Mouse (Mus musculus) bone marrow macrophage, adult 2 months (primary cell): ENCODE data around the gene Htra2. TPM values are rescaled to one million over a fixed set of nuclear protein-coding genes. Genes with fewer than 3 reads are reported as not detected.

Experiments used
- H3K27ac ChIP-seq: 2 replicates; pipeline ENCODE4 v1.5.1; 2012; ENCODE audit warnings: low read depth, low read length; ENCODE audit not compliant: insufficient read depth
- H3K4me1 ChIP-seq: 2 replicates; pipeline ENCODE4 v1.6.1; 2012; ENCODE audit warnings: low read length; ENCODE audit not compliant: control insufficient read depth, insufficient read depth
- H3K4me3 ChIP-seq: 2 replicates; pipeline ENCODE4 v1.5.1; 2012; ENCODE audit warnings: mild to moderate bottlenecking, low read length, moderate library complexity; ENCODE audit not compliant: insufficient read depth
- CTCF ChIP-seq: IDR thresholded peaks from 2 replicates; pipeline ENCODE4 v1.5.1; 2012; ENCODE audit warnings: low read depth, mild to moderate bottlenecking, low read length, moderate library complexity
- POLR2A ChIP-seq: IDR thresholded peaks from 2 replicates; pipeline ENCODE4 v1.6.1; 2012; ENCODE audit warnings: mild to moderate bottlenecking, low read depth, low read length, borderline replicate concordance
- polyA plus RNA-seq: library from polyadenylated mRNA; stranded (reverse); fragments of >200 nt; gene quantifications from 2 replicates; pipeline ENCODE4 v1.2.4, GENCODE M21; 2012; ENCODE audit not compliant: missing spikeins, insufficient read depth, insufficient read length

Htra2 gene
- polyA plus RNA-seq, 1 experiment = 90.8 TPM

DNA sequence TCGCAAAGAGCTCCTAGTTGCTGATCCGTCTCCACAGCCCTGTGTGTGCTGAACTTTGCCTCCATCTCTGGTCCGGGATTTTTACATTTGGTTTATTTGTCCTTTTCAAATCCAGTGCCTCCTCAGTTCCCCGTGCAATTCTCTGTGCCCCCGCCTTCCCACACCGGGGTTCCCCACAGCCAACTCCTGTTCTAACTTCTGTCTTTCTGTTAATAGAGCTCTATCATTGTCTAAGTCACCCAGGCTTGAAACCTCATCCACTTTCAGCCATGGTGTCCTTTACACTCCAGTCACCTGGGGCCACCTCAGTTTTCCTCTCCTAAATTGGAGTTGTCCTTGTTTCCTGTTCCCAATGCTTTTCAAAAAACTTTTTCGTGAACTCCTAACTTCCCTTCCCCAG, 43.8 kb downstream of the Htra2 start:
- Histone ChIP-seq H3K4me3 (no peak overlapping the region), H3K27ac (no peak overlapping the region), H3K4me1 (peaks cover 65% of the 10 kb centered on the region)
- TF ChIP-seq POLR2A (no peak), CTCF (no peak)

DNA sequence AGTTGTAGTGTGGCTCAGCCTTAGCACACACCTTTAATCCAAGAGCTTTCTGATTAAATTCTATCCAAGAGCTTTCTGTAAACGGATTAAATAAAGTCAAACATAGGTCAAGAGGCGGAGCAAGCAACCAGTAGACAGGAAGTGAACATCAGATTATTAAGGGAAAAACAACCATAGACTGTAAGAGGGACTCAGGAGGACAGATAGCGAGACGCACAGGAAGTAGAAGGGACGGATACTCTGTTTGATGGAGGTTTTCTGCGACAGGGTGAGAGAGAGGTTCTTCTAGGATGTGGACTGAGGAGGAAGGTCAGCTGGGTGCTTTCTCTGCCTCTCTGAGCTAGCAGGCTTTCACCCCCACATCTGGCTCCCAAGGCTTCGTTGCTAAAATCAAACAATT, 45.1 kb downstream of the Htra2 start:
- TF ChIP-seq CTCF = no peak
- no peak for TF ChIP-seq POLR2A
- Histone ChIP-seq H3K4me1 (peaks cover 77% of the 10 kb centered on the region), H3K4me3 (peak overlapping the region; percentile 11; the same call in 1 of the 2 replicates), H3K27ac (peak overlapping the region; percentile 25)

DNA sequence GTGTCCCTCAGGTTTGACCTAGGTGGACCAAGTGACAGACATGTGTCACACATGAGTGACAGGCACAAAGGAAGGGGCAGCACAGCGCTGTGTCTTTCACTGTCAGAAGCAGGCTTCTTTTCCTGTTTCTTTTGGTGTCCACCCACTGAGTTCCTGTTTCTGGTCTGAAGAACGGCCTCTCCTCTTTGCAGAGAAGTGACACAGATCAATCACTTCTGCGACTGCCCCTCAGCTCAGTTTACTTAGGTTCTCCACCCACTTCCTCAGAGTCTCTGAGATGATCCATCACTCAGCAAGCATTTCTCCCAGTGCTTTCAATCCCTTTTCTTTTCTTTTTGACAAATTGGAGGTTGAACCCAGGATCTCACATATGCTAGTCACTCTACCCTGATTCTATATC, 46.4 kb downstream of the Htra2 start:
- H3K27ac ChIP-seq = peak overlapping the region; percentile 80
- peaks cover 68% of the 10 kb centered on the region for H3K4me1 ChIP-seq
- H3K4me3 ChIP-seq = peak overlapping the region; percentile 24

DNA sequence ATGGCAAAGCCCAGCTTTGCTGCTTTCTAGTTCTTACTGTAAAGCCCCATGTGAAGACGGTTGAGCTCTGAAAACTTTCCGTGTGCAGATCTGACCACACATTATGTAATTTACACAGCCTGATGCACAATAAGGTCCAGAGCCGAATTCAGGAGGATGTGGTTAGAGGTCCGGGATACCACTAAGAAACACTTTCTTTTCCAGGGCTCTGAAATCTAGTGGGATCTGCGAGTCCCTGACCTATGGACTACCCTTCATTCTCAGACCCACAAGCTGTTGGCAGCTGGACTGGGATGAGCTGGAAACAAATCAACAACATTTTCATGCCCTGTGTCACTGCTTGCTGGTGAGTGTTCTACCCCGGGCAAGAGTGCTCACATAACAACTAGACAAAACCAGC, 49.0 kb downstream of the Htra2 start:
- no peak for TF ChIP-seq CTCF
- no peak for TF ChIP-seq POLR2A
- 0 out of 2 replicates have a peak overlapping the region, but pooled peaks have one; percentile 1 for H3K4me3 ChIP-seq
- peak overlapping the region; percentile 96 for H3K27ac ChIP-seq
- H3K4me1 ChIP-seq = peaks cover 61% of the 10 kb centered on the region

More for the DNA sequence above, 46.4 kb downstream of the Htra2 start:
- TF ChIP-seq POLR2A (no peak), CTCF (no peak)

DNA sequence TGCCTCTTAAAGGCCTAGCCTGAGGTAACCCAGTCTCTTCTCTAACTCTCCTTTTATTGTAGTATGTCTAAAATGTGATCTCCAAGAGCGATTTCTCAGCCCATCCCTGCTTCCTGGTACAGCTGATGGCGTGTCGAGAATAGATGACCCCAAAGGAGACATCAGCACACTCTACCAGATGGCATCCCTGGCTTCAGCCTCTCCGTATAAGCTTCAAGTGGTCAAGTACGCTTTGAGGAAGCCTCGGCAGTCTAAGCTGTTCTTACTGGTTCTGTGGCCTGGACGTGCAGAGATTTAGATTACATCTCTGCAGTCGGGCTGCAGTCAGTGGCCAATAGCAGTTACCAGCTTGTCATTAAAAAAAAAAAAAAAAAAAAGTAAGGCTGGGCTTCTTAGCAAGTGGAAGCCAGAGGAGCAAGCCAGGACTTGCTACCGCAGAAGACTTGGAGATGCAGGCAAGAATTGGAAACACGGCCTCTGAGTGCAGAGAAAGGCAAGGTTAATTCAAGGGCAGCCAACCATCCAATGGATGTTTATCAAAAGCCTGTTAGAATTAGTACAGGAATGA, 49.5 kb downstream of the Htra2 start:
- no peak for TF ChIP-seq CTCF
- no peak for TF ChIP-seq POLR2A
- Histone ChIP-seq H3K4me3 (peak overlapping the region; percentile 1; the same call in 1 of the 2 replicates), H3K4me1 (peaks cover 55% of the 10 kb centered on the region), H3K27ac (peak overlapping the region; percentile 96)

DNA sequence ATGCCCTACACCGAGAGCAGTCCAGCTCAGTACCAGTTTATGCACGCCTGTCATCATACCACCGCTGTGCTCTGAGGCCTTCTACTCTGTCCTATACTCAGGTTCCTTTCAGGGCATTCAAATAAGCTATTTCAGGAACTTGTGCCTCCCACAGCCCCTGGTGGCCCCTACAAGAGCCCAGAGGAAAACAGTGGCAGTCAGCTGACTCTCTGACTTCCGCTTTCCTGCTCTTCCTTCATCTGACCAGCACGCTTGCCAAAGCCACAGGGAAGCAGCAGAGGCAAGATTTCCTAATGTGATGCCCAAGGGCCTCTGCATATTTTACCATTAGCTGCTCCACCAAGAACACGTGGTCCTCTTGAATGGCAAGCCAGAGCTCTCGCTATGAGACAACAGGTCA, 50.2 kb downstream of the Htra2 start:
- peaks cover 48% of the 10 kb centered on the region for H3K4me1 ChIP-seq
- H3K27ac ChIP-seq = peak overlapping the region; percentile 99
- TF ChIP-seq CTCF (no peak), POLR2A (peak; percentile 33; the same call in 1 of the 2 replicates)
- peak overlapping the region; percentile 69 for H3K4me3 ChIP-seq

DNA sequence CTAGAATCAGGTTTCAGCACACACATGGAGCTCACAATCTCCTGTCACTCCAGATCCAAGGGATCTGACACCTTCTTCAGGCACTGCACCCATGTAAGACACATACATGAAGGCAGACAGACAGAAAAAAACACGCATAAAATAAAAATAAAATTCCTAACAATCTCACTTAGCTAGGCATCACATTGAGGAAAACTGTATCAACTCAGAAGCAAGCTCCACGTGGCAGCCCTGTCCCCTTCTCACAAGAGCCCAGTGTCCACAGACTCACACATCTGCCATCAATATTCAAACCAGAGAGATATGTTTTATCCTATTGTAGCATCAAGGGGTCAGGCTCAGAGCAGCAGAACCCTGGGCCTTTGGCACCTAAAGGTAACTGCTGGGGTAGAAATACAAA, 50.8 kb downstream of the Htra2 start:
- peaks cover 47% of the 10 kb centered on the region for H3K4me1 ChIP-seq
- H3K27ac ChIP-seq = peak overlapping the region; percentile 99
- TF ChIP-seq POLR2A (no peak), CTCF (no peak)
- H3K4me3 ChIP-seq = peak overlapping the region; percentile 69

DNA sequence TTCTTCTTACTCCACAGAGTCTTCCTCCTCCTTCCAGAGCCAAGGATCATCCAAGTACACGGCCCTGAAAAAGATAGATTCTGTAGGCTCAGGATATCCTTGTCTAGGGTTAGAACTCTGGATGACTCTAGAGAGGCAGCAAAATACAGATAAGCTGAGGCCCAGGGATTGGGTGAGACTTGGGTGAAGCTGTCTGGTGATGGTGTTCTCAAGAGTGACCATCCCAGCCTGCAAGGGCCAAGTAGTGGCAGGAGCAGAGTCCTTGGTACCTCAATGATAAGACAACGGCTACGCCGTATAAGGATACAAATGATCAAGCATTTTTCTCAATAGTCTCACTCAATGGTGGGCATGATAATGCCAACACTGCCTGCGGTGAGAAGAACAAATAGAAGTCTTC, 51.2 kb downstream of the Htra2 start:
- H3K27ac ChIP-seq = peak overlapping the region; percentile 99
- H3K4me1 ChIP-seq = peaks cover 45% of the 10 kb centered on the region
- peak overlapping the region; percentile 69 for H3K4me3 ChIP-seq
- TF ChIP-seq CTCF = no peak
- no peak for TF ChIP-seq POLR2A

DNA sequence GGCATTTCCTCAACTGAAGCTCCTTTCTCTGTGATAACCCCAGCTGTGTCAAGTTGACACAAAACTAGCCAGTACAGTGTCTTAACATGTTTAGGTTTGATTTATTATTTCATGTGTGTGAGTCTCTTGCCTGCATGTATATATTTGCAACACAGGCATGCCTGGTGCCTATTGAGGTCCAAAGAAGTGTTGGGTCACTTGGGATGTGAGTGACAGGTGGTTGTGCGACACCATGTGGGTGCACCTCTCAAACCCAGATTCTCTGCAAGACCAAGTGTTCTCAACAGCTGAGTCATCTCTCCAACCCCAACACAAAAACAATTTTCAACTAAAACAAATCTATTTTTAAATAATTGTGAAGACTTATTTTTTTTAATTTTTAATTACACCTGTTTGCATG, 52.0 kb downstream of the Htra2 start:
- H3K27ac ChIP-seq = peak overlapping the region; percentile 99
- H3K4me3 ChIP-seq = peak overlapping the region; percentile 69
- H3K4me1 ChIP-seq = peaks cover 49% of the 10 kb centered on the region
- TF ChIP-seq POLR2A (no peak), CTCF (no peak)

Other genes with a start within 250 kb of the Htra2 start
- gene Sema4f, start 115.5 kb downstream of the Htra2 start, polyA plus RNA-seq = not detected in 2 replicates
- 2.4 and 7.0 TPM in 2 replicates for gene M1ap, start 108.4 kb downstream of the Htra2 start, polyA plus RNA-seq
- gene Dok1, start 21.8 kb downstream of the Htra2 start, polyA plus RNA-seq = 69.9 and 72.0 TPM in 2 replicates
- 18.8 and 21.2 TPM in 2 replicates for gene Loxl3, start 21.1 kb downstream of the Htra2 start, polyA plus RNA-seq
- 354 and 391 TPM in 2 replicates for gene Aup1, start 752 bp downstream of the Htra2 start, polyA plus RNA-seq
- gene Dqx1, start 2.6 kb upstream of the Htra2 start, polyA plus RNA-seq = 0.83 and 1.6 TPM in 2 replicates
- gene Tlx2, start 15.0 kb upstream of the Htra2 start, polyA plus RNA-seq = not detected in 2 replicates
- 31.0 and 37.0 TPM in 2 replicates for gene Pcgf1, start 22.6 kb upstream of the Htra2 start, polyA plus RNA-seq
- 0.78 TPM in 1 of 2 replicates, not detected in the other for gene Lbx2, start 31.1 kb upstream of the Htra2 start, polyA plus RNA-seq
- gene Ccdc142, start 46.3 kb upstream of the Htra2 start, polyA plus RNA-seq = 3.2 and 6.1 TPM in 2 replicates
- gene Gm42688, start 46.3 kb upstream of the Htra2 start, polyA plus RNA-seq = 5.5 and 6.1 TPM in 2 replicates
- gene Mrpl53, start 53.8 kb upstream of the Htra2 start, polyA plus RNA-seq = 26.5 and 26.9 TPM in 2 replicates
- gene Mogs, start 60.2 kb upstream of the Htra2 start, polyA plus RNA-seq = 16.1 and 17.1 TPM in 2 replicates
- gene Wbp1, start 66.3 kb upstream of the Htra2 start, polyA plus RNA-seq = 20.3 and 27.1 TPM in 2 replicates
- gene Ino80b, start 70.2 kb upstream of the Htra2 start, polyA plus RNA-seq = 25.1 and 26.8 TPM in 2 replicates
- gene Rtkn, start 80.2 kb upstream of the Htra2 start, polyA plus RNA-seq = 1.4 and 1.8 TPM in 2 replicates
- 1.5 and 3.5 TPM in 2 replicates for gene Wdr54, start 101.1 kb upstream of the Htra2 start, polyA plus RNA-seq
- gene 1700003E16Rik, start 101.1 kb upstream of the Htra2 start, polyA plus RNA-seq = not detected in 2 replicates
- gene Dctn1, start 110.6 kb upstream of the Htra2 start, polyA plus RNA-seq = 87.2 and 98.2 TPM in 2 replicates
- gene Slc4a5, start 164.6 kb upstream of the Htra2 start, polyA plus RNA-seq = 0.55 TPM in 1 of 2 replicates, not detected in the other